Mouse (Mus musculus) embryonic facial prominence, embryonic 14.5 days (tissue): Measurements from ENCODE around the gene Pate2. TPM values are rescaled to one million over a fixed set of nuclear protein-coding genes. Genes with fewer than 3 reads are reported as not detected.

ENCODE experiments used
- ATAC-seq: fragments of 200-750 bp; cut with Nextera tagmentation; 2 replicates; pipeline ENCODE4 v1.8.0; 2017; ENCODE audit warnings: low read depth, moderate number of reproducible peaks, moderate TSS enrichment
- DNase-seq: peaks from one replicate; pipeline ENCODE4 v3.0.0-alpha.2; 2015; ENCODE audit warnings: low spot score
- H3K27ac ChIP-seq: fragments of 300-500 bp; sonication (generic); replicated peaks from 2 replicates; pipeline ENCODE4 v1.5.1; 2014; ENCODE audit warnings: low read depth, mild to moderate bottlenecking, low read length, moderate library complexity
- H3K27me3 ChIP-seq: fragments of 300-500 bp; sonication (generic); replicated peaks from 2 replicates; pipeline ENCODE4 v1.6.1; 2014; ENCODE audit warnings: low read length; ENCODE audit not compliant: control insufficient read depth, insufficient read depth
- H3K36me3 ChIP-seq: fragments of 300-500 bp; sonication (generic); 2 replicates; pipeline ENCODE4 v1.6.1; 2014; ENCODE audit warnings: low read length, mixed read lengths; ENCODE audit not compliant: control insufficient read depth, insufficient read depth
- H3K4me1 ChIP-seq: fragments of 300-500 bp; sonication (generic); 2 replicates; pipeline ENCODE4 v1.6.1; 2014; ENCODE audit warnings: antibody characterized with exemption, low read length; ENCODE audit not compliant: control insufficient read depth, insufficient read depth
- H3K4me2 ChIP-seq: fragments of 300-500 bp; sonication (generic); 2 replicates; pipeline ENCODE4 v1.6.1; 2014; ENCODE audit warnings: low read depth, mild to moderate bottlenecking, low read length, moderate library complexity, mixed read lengths
- H3K4me3 ChIP-seq: fragments of 300-500 bp; sonication (generic); 2 replicates; pipeline ENCODE4 v1.5.1; 2014; ENCODE audit warnings: low read depth, mild to moderate bottlenecking, low read length
- H3K9ac ChIP-seq: fragments of 300-500 bp; sonication (generic); 2 replicates; pipeline ENCODE4 v1.6.1; 2014; ENCODE audit warnings: low read depth, mild to moderate bottlenecking, low read length, moderate library complexity, mixed read lengths
- H3K9me3 ChIP-seq: fragments of 300-500 bp; sonication (generic); 2 replicates; pipeline ENCODE4 v1.6.1; 2016; ENCODE audit warnings: low read length; ENCODE audit not compliant: control insufficient read depth
- WGBS: fragments of 180-500 bp; shearing (Covaris S2); extraction: QIAGEN DNeasy Blood & Tissue Kit; methylation state at CpG from one replicate; pipeline ENCODE4 v1.1.7; 2014; 5-methylcytosine and 5-hydroxymethylcytosine counted together
- polyA plus RNA-seq: library from polyadenylated mRNA; unstranded; fragments of >200 nt; fragmentation: Nextera tagmentation; extraction: Ambion mirVana; gene quantifications from 2 replicates; pipeline ENCODE4 v1.2.1, GENCODE M21; 2014

Gene Pate2
- polyA plus RNA-seq, 1 experiment from 2014 or later = 0.61 TPM

DNA sequence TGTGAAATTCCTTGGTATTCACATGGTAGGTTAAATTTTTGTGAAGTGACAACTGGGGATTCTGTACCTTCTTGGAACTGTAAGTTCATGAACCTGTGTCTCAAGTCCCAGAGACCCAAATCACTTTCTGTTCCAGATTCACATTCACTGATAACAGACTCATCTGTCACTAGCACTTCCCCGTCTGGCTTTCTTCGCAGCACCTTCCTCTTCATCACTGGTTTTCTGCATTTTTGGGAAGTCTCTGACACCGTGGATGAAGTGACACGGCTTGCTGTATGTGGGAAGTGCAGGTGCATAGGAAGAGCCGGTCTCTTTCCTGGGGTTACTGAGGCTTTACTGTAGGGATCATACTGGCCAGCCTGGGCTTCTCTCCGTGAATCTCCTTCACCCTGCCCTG lies 8.5 kb upstream of the Pate2 start:
- 92% methylated on average over 6 of the region's 6 CpGs for WGBS

DNA sequence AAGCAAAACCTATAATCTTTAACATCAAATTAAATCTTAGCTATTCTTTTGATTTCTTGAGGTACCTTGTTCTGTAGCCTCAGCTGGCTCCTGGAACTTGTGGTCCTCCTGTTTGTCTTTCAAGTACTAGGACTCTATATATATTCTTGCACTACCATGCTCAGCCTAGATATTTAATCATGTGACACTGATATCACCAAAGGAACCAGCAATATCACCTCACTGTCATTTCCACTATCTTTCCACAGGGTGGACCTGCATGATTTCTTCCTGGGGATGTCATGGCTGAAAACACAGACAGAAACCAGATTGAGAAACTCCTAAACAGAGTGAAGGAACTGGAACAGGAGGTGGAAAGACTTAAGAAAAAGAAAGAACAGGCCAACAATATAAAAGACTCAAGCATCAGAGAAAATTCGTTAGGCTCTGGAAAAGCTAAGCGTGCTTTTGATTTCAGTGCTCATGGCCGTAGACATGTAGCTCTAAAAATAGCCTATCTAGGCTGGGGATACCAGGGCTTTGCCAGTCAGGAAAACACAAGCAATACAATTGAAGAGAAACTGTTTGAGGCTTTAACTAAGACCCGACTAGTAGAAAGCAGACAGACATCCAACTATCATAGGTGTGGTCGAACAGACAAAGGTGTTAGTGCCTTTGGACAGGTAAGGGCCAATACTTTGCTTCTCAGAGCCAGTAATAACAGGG lies 5.4 kb upstream of the Pate2 start:
- Histone ChIP-seq H3K27ac (no peak overlapping the region), H3K4me2 (no peak overlapping the region), H3K9ac (no peak overlapping the region), H3K27me3 (no peaks in the 10 kb centered on the region), H3K36me3 (peaks cover 58% of the 10 kb centered on the region), H3K4me3 (no peak overlapping the region), H3K9me3 (no peaks in the 10 kb centered on the region), H3K4me1 (peaks cover 14% of the 10 kb centered on the region)
- no peak for DNase-seq
- WGBS = 89% methylated on average over 5 of the region's 5 CpGs
- no peak for ATAC-seq

More for the DNA sequence above, 8.5 kb upstream of the Pate2 start:
- H3K9ac ChIP-seq = no peak overlapping the region
- H3K27me3 ChIP-seq = no peaks in the 10 kb centered on the region
- H3K36me3 ChIP-seq = peaks cover 41% of the 10 kb centered on the region
- H3K4me2 ChIP-seq = no peak overlapping the region
- no peak overlapping the region for H3K27ac ChIP-seq
- DNase-seq = no peak
- H3K4me3 ChIP-seq = no peak overlapping the region
- H3K4me1 ChIP-seq = peaks cover 8% of the 10 kb centered on the region
- ATAC-seq = no peak
- H3K9me3 ChIP-seq = no peaks in the 10 kb centered on the region

DNA sequence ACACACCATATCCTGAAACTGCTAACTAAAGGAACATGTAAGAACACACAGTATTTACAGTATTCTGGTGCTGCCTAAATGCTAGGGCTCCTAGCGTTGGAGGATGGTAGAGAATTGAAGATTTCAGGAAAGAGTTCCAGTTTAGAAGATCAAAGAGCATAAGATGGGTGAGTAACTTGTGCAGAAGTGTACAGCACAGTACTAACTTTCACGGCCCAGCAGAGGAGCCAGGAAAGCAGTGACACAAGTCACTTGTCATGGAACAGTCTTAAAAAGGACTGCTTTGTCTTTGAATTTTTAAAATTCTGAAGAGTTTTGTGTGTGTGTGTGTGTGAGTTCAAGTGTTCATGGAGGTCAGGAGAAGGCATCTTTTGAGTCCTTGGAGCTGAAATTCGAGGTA lies 2.1 kb upstream of the Pate2 start:
- Histone ChIP-seq H3K4me2 (no peak overlapping the region), H3K4me3 (no peak overlapping the region), H3K9ac (no peak overlapping the region), H3K9me3 (no peaks in the 10 kb centered on the region), H3K27me3 (no peaks in the 10 kb centered on the region), H3K36me3 (peaks cover 45% of the 10 kb centered on the region), H3K27ac (no peak overlapping the region), H3K4me1 (peaks cover 6% of the 10 kb centered on the region; the same call in 1 of the 2 replicates)
- WGBS = 81% methylated on average over 3 of the region's 3 CpGs
- DNase-seq (no peak), ATAC-seq (no peak)

DNA sequence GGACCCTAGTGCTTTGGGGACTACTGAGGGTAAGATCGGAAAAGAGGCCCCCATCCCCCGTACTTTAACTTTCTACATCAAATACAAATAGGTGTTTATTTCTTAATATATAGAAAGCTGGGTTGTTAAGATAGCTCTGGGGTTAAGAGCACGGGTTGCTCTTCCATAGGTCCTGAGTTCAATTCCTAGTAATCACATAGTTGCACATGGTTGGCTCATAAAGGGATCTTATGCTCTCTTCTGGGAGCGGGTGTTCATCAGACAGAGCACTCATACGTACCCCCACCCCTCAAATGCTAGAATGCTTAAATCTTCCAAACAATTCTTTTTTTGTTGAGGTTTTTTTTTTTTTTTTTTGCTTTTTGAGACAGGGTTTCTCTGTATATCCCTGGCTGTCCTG lies 579 bp downstream of the Pate2 start:
- Histone ChIP-seq H3K27me3 (peaks cover 11% of the 10 kb centered on the region), H3K9ac (peak overlapping the region; percentile 71), H3K9me3 (no peaks in the 10 kb centered on the region), H3K36me3 (peaks cover 27% of the 10 kb centered on the region), H3K27ac (peak overlapping the region; percentile 87; the same call in 1 of the 2 replicates), H3K4me1 (peaks cover 6% of the 10 kb centered on the region; the same call in 1 of the 2 replicates), H3K4me2 (peak overlapping the region; percentile 75), H3K4me3 (peak overlapping the region; percentile 83)
- no peak for DNase-seq
- ATAC-seq = no peak
- WGBS = 9% methylated on average over 5 of the region's 5 CpGs

DNA sequence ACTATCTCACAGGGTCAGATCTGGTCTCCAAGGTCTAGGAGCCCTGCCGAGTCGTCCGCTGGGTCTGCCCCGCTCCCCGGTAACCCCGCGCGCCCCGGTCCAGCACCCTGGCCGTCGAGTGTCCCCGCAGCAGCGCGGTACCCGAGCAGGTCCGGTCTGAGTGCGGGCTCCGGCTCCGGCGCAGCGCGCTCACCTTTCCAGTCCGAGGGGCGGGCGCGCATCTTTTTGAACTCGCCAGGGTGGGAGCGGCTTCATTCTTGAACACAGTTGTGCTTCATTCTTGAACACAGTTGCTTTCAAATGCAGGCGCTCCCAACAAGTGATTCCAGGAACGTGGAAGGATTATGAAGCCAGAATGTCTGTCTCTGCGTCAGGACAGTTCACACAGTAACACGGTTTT lies 4.3 kb downstream of the Pate2 start:
- no peaks in the 10 kb centered on the region for H3K4me1 ChIP-seq
- WGBS = 5% methylated on average over 32 of the region's 32 CpGs
- H3K27me3 ChIP-seq = peaks cover 11% of the 10 kb centered on the region
- DNase-seq (no peak), ATAC-seq (no peak)
- H3K4me3 ChIP-seq = peak overlapping the region; percentile 35
- H3K36me3 ChIP-seq = no peaks in the 10 kb centered on the region
- H3K27ac ChIP-seq = no peak overlapping the region
- H3K4me2 ChIP-seq = peak overlapping the region; percentile 56
- no peaks in the 10 kb centered on the region for H3K9me3 ChIP-seq
- H3K9ac ChIP-seq = peak overlapping the region; percentile 58

DNA sequence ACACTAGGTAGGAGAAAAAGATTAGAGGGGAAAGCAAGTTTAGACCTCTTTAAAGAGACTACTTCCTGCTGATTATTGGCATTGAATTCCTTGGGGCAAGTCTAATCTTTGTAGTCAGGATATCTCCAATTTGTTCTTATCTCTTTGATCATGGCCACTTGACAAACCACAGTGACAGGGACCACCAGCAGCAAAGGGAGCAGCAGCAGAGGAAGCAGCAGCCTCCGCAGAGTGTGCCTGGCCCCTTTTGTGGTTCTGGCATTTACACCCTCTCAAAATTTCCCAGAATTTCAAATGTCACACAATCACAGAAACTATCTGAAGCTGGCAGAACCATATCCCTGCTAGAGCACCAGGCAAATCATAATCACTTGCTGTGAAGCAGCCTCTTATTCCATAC lies 17.6 kb downstream of the Pate2 start:
- Histone ChIP-seq H3K36me3 (no peaks in the 10 kb centered on the region), H3K4me3 (no peak overlapping the region), H3K27me3 (no peaks in the 10 kb centered on the region), H3K4me1 (no peaks in the 10 kb centered on the region), H3K27ac (no peak overlapping the region), H3K9me3 (no peaks in the 10 kb centered on the region), H3K4me2 (no peak overlapping the region), H3K9ac (no peak overlapping the region)
- 39% methylated on average over 1 of the region's 1 CpGs for WGBS
- DNase-seq = no peak
- no peak for ATAC-seq

DNA sequence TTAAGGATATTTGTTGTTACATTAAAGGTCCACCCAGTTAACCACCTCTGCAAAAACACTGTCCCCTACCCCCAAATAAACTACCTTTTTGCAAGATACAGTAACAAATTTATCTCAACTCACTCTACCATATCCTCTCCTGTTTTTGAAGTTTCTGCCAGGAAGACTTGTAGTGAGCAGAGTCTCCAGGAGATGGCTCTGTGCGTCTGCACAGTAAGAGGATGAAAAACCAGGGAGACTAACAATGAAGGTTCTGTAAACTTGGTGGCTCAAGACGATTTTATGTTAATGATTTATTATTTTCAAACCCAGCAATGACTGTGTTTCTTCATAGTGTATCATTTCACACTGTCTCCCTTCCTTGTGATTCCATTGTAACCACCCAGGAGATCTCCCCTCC lies 22.8 kb downstream of the Pate2 start:
- 15% methylated on average over 2 of the region's 2 CpGs for WGBS
- no peak overlapping the region for H3K9ac ChIP-seq
- no peaks in the 10 kb centered on the region for H3K9me3 ChIP-seq
- no peak overlapping the region for H3K4me3 ChIP-seq
- no peaks in the 10 kb centered on the region for H3K36me3 ChIP-seq
- H3K4me1 ChIP-seq = no peaks in the 10 kb centered on the region
- no peak overlapping the region for H3K27ac ChIP-seq
- H3K27me3 ChIP-seq = no peaks in the 10 kb centered on the region
- peak; percentile 32 for DNase-seq
- no peak overlapping the region for H3K4me2 ChIP-seq
- no peak for ATAC-seq

DNA sequence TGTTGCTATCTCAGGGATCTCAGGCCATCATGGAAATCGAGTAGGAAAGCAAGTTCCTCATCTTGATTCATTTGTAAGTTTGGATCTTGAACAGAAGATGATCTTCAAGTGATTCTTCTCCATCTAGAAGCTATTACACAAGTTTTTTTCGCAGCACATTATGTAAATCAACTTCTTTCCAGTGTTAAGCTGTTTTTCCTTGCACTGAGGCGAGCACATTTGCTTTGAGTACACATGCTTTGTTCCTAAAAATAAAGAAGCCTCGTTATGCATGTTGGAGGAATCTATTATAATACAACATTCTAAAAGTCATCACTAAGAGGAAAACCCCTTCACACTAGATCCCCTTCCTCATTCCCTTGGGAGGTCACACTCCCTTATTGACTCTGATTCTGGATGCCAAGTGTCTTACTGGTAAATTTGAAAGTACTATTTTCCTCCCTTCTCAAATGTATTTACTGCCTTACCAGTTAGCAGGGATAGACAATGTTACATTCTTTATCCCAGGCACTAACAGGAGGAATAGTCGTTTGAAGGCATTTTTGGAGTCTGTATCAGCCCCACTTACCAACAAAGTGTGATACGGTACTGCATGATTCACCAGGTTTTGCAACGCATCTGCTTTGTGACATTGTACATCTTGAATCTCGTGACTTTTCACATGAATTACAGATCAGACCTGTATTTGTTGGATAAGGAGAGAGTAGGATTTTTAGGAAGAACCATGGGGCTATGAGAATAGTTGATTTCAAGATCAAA lies 37.7 kb downstream of the Pate2 start:
- no peak overlapping the region for H3K4me3 ChIP-seq
- no peaks in the 10 kb centered on the region for H3K27me3 ChIP-seq
- no peaks in the 10 kb centered on the region for H3K36me3 ChIP-seq
- no peaks in the 10 kb centered on the region for H3K4me1 ChIP-seq
- DNase-seq = no peak
- no peak for ATAC-seq
- WGBS = 67% methylated on average over 8 of the region's 8 CpGs
- no peaks in the 10 kb centered on the region for H3K9me3 ChIP-seq
- H3K4me2 ChIP-seq = no peak overlapping the region
- H3K27ac ChIP-seq = no peak overlapping the region
- H3K9ac ChIP-seq = no peak overlapping the region
